Mouse (Mus musculus): Measurements from ENCODE around the gene Psg16.

DNA sequence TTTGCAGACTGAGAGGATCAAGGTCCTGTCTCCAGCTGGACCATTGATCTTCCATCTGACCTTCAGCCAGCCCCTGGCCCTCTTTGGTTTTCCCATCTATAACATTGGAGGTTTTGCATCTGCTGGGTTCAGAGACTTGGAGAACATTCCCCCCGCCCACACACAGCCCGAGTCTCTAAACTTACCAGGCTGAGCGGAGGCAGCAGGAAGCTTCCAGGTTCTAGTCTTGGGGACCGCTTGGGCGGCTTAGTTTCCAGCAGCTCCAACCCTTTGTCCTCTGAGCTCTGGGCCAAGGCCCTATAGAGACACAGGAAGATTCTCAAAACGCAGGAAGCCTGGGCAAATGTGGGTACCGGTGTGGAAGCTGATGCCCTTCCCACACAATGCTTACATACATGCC is 34.5 kb upstream of the Psg16 start:
- no peak for TF ChIP-seq CTCF (IDR thresholded peaks at IDR 0.05; ENCODE audit: insufficient read depth, low read length)
- no peak for TF ChIP-seq POLR2A (IDR thresholded peaks at IDR 0.05; ENCODE audit: borderline replicate concordance, extremely low read depth, low read depth, low read length)
